Mouse (Mus musculus): ENCODE measurements around the gene Defb36. TPM values are rescaled to one million over a fixed set of nuclear protein-coding genes. Genes with fewer than 3 reads are reported as not detected.

The Defb36 gene
- not detected for total RNA-seq (2021)

DNA sequence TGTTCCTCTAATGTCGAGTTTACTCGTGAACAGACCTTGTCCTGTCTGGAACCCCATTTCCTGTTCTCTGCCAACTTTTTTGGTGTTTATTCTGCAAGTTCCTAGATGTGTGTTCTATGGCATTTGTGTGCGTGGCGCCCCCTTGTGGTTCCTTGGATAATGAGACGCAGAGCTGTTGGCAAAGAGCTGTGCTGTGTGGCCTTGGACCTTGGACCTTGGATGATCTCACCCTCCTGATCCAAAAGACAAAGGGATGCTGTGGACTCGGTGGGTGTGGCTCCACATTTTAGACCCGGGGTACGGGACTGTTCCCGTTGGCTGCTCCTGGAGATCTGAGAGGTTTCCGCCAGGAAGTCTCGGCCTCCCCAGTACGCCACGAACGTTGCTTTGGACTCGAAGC, at the start of gene Defb36:
Defb36 (plus strand) TSS at position 271 of the 400 bp plus-strand sequence.
- intact Hi-C loops (cut with DNase I): no loop called here
- no peak for DNase-seq (ENCODE audit: extremely low spot score in 1 of 2, low spot score in 2 of 2)

DNA sequence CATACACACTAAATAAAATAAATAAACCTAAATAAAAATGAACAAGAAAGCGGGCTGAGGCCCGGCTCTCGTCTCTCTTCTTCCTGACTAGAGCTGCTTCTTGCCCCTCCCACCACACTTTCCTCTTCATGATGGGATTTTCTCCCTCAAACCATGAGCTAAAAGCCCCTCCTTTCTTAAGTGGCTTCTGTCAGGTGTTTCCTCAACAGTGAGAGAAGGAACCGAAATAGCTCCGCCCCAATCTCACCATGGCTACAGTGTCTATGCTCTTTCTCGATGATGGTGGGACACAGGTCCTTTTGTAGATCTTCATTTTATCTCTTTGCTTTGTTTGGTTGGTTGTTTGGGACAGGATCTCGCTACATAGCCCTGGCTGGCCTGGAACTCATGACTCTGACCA, 47.5 kb upstream of the Defb36 start:
- no peak for DNase-seq (ENCODE audit: extremely low spot score in 1 of 2, low spot score in 2 of 2)
- intact Hi-C loops (cut with DNase I): no loop called here

DNA sequence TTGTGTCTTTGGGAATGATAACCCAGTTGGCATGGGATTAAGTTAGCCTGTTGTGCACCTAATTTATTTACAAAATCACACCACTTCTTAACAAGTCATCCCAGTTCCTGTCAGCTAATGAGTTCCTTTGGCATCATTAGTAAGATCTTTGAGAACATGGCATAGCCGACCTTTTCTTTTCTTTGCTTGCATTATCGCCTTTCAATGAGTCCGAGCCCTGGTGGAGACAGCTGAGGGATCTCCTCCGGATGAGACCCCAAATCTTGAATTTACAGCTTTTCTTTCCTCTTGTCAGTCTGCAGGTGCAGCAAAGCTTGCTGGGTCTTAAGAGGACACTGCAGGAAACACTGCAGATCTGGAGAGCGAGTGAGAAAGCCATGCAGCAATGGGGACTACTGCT, 35.1 kb upstream of the Defb36 start, which contains the start of gene Gm17416:
Gm17416 (plus strand) TSS at position 301 of the 400 bp plus-strand sequence.
- intact Hi-C loops (cut with DNase I): no loop called here
- no peak for DNase-seq (ENCODE audit: extremely low spot score in 1 of 2, low spot score in 2 of 2)

DNA sequence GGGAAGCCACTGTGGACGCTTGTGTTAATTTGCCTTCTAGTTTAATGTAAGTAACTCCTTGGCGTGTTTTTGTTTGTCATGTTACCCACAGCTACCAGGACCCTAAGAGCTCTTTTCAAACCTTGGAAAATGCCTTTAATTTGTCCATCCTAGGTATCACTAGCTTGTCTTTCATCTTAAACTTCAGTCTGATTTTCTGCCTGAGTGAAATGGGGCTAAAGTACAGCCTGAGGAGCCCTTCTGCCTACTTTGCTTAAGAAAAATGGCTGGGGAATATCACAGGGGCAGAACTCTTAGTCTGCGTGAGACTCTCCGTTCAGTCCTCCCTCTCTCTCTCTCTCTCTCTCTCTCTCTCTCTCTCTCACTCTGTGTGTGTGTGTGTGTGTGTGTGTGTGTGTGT, 34.2 kb upstream of the Defb36 start:
- intact Hi-C loops (cut with DNase I): no loop called here
- no peak for DNase-seq (ENCODE audit: extremely low spot score in 1 of 2, low spot score in 2 of 2)

DNA sequence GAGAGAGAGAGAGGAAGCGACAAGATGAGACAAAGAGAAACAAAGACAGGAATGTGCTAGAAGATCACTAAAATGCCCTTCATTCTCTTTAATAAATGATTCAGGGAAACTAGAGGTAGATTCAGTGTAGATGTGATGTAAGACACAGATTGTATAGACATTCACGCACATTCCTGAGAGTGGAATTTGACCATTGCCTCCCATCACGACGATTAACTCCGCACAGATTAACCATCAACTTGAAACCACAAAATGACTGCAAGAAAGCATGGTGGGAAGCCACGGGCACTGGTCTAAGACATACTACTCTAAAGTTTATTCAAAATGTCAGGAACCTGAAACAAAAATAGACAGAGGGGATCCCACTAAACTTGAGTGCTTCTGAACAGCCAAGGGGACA, 33.8 kb upstream of the Defb36 start:
- no peak for DNase-seq (ENCODE audit: extremely low spot score in 1 of 2, low spot score in 2 of 2)
- intact Hi-C loops (cut with DNase I): no loop called here

DNA sequence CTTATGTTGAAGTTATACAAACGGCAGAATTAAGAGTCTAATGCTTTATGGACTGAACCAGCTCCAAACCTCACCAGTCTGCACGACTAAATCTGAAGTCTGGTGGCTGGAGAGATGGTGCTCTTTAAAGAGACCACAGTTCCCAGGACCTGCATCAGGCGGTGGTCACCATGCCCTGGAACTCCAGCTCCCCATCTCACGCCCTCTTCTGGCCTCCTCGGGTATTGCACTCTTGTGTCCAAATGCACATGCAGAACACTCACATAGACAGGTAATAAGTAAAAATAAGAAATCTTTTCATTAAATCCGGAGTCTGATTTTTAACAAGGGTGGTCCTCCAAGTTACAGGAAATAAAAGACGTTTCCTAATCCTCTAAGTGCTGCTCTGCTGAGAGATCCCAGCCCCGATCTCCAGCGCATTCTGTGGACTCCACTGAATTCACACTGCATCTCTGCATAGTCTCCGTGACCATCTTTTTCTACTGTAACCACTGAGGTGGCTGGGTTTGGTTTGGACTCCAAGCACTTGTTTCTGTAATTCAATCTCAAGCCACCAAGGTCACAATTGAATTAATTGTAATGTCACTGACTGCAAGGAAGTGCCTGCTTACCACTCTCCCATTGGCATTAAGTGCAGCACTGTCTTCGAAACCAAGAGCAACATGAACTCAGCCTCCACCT, 31.9 kb upstream of the Defb36 start, which contains the start of gene Defb21:
Defb21 (plus strand) TSS at position 631 of the 681 bp plus-strand sequence.
- intact Hi-C loops (cut with DNase I): no loop called here

DNA sequence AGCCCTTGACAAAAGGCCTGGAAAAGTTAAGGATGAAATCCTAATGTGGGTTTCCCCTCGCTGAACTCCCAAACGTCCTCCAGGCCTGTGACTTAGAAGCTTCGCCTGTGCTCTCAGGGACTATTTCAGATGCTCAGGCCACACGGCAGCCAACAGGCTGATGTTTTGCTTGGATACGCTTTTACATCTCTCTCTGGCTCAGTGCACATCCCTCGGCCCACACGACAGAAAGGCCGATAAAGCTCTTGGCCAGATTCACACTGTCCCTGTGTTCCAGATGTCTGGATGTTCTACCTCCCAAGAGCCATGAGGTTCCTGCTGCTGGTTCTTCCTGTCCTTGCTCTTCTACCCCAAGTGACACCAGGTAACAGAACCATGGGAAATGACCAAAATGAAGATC, 30.6 kb upstream of the Defb36 start:
- no peak for DNase-seq (ENCODE audit: extremely low spot score in 1 of 2, low spot score in 2 of 2)
- intact Hi-C loops (cut with DNase I): no loop called here

More for the DNA sequence above, 31.9 kb upstream of the Defb36 start, which contains the start of gene Defb21:
- DNase-seq (ENCODE audit: extremely low spot score in 1 of 2, low spot score in 2 of 2): no peak

DNA sequence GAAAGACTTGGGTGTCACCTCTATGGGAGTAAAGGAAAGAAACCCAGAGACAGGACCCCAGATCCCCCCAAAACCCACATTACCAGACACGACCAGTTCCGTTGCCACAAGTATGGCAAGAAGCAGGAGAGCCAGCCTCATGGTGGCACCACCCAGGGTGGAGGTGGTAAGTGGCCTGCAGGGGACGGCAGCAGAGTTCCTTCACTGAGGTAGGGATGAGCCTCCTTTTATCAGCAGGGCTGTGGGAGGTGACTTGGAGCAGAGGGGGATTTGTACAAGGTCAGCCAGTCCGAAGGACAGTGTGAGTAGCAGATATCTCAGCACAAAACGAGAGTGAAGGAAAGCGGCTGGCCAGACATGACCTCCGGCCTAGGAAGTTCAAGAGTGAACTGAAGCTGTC, 24.0 kb upstream of the Defb36 start, which contains the start of gene Defb19:
Defb19 (minus strand) TSS at position 206 of the 400 bp plus-strand sequence.
- intact Hi-C loops (cut with DNase I): no loop called here

DNA sequence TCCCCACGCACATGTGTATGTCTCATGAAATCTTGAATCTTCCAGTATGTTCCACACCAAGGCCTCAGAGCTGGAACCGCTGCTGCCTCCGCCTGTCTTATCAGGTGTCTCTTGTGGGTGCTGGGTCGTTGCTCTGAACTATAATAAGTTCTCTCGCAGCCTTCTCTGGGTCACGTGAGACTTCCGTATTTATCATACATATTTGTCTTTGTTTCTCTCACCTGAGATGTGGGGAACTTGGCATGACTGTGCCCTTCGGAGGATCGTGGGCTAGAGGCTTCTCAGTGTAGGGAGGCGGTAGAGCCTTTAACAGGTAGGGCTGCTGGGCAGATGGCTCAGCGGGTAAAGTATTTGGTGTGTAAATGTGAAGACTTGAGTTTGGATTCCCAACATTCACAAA, 23.5 kb upstream of the Defb36 start:
- intact Hi-C loops (cut with DNase I): no loop called here
- DNase-seq (ENCODE audit: extremely low spot score in 1 of 2, low spot score in 2 of 2): no peak

More for the DNA sequence above, 24.0 kb upstream of the Defb36 start, which contains the start of gene Defb19:
- no peak for DNase-seq (ENCODE audit: extremely low spot score in 1 of 2, low spot score in 2 of 2)

DNA sequence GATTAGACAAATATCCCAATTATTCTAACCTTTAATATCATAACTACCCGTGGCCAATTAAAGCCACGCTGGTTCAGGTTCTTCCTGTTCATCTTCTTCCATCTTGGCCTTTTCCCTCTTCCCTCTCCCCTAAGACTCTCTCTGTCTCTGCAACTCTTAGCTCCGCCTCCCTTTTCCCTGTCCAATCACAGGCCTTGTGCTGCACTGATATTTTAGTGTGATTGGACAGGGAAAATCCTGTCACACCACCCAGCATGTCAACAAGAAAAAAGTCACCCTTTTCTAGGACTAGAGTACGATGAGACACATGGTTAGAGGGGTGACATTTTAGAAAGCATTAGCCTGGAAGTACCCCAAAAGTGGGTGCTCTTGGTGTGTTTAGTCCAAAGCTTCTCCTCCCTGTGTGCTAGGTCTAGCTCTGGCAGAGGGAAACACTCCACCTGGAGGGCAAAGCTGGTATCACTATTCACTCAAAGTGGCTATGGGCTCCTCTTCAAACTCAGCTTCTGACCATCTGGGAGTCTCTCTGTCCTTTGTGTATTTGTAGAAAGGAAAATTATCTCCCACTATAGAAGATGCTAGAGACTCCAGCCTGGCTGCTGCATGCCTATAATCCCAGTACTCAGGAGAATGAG, 17.1 kb upstream of the Defb36 start:
- no peak for DNase-seq (ENCODE audit: extremely low spot score in 1 of 2, low spot score in 2 of 2)
- intact Hi-C loops (cut with DNase I): no loop called here

DNA sequence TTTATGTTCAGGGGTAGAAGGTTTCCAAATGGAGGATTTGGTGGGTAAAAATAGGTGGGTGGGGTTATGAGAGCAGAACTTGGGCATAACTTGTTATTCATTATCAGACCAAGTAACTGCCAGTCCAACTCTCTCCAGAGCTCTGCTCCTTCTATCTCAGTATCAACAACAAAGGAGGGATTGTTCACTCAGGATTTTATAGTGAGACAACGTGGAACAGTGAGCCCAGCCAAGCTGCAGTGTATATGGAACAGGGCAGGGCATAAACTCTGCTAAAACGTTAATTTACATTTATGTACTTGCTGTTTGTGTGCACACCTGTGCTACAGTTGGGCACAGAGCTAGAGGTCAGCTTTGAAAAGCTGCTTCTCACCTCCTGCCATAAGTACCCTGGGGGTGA, 15.7 kb upstream of the Defb36 start:
- intact Hi-C loops (cut with DNase I): no loop called here
- no peak for DNase-seq (ENCODE audit: extremely low spot score in 1 of 2, low spot score in 2 of 2)

DNA sequence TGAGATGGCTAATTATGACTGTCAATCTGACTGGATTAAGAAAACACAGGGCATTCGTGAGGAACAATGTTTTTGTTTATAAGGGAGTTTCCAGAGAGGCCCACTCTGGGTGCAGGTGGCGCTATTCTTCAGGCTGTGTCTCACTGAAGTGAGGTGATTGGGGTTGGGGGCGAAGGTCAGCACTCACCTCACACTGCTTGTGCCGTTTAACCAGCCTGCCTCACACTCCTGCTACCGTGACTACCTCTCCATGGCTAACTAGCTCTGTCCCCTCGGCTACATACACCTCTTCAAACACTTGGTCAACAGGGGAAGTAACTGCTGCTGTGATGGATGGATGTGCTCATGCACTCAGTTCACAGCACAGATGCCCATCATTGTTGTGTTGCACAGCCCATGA, 15.1 kb upstream of the Defb36 start:
- no peak for DNase-seq (ENCODE audit: extremely low spot score in 1 of 2, low spot score in 2 of 2)
- intact Hi-C loops (cut with DNase I): no loop called here

DNA sequence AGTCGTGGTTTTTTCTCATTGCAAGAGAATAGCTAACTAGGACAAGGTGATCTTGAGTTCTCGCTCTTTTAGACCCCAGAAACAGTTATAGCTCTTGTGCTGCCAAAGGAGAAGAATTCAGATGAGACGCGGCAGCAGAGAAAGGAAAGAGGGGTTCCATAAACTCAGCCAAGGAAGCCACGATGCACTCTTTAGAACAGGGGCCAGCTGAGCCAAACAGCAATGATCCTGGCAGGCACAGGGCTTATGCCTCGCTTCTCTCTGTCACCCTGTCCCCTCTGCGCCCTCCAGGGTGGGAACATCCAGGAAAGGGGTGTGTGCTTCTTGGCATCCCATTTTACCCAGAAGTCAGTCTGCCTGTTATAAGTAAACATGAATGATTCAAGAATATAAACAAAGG, 4.8 kb upstream of the Defb36 start, which contains the start of gene Defb45:
Defb45 (minus strand) TSS at position 101 of the 400 bp plus-strand sequence.
- no peak for DNase-seq (ENCODE audit: extremely low spot score in 1 of 2, low spot score in 2 of 2)
- intact Hi-C loops (cut with DNase I): no loop called here

DNA sequence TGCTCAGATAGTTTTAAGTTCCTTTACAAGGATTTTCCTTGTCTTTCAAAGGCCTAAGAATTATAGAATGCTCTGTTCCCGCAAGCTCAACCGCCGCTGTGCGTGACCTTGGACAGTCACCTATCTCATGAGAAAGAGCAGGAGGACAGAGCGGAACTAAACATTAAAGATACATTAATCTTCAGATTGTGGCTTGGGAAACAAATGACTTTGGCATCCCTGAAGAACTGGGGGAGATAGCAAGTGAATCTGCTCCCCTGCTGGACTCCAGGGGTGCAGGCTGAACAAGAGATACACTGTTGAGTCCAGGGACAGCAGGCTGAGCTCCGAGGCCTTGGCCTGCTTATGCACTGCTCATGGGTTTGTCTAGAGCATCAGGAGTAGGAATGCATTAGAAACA, 4.1 kb upstream of the Defb36 start:
- no peak for DNase-seq (ENCODE audit: extremely low spot score in 1 of 2, low spot score in 2 of 2)
- intact Hi-C loops (cut with DNase I): no loop called here

DNA sequence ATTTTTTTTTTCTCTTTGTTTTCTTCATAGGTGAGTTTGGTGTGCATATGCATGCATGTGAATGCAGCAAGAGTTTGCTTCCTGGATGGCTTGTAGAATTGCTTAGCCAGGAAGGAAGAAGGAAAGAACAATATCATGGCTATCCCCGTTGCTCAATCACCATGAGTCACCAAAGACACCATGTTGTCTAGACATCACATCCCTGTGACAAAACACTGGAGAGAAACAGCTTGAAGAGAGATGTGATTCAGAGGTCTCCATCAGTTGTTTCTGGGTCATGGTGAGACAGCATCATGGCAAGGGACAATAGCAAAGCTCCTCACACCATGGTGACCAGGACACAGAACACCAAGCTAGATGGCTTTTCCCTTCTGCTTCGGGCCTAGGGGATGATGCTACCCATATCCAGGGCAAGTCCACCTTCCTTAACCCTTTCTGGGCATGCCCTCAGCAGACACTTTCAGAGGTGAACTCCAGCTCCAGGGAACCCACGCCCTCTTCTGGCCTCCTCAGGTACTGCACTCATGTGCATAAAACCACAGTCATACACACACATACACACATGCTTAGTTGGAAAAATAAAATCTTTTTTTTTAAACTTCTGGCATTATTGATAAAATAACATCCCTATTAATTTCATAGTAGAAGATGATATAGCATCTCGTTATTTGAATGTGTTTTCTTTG, 2.7 kb upstream of the Defb36 start:
- intact Hi-C loops (cut with DNase I): no loop called here
- DNase-seq (ENCODE audit: extremely low spot score in 1 of 2, low spot score in 2 of 2): no peak

DNA sequence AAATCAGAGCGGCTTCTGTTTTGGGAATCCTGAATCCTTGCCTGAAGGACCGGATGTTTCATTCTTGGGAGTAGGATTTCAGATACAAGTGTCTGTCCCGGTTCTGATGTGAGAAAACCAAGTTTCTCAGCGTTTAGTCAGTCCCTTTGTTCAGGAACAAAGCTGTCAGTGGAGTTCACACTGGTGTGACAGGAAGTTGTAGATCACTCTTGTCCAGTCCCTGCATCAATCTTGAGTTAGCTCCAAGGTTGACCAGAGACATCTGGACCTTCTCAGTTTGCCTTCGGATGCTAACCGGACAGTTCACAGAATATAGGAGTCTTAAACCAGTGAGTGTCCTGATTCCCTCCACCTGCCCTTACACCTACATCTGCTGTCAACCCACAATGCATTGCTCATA, 3.6 kb downstream of the Defb36 start:
- no peak for DNase-seq (ENCODE audit: extremely low spot score in 1 of 2, low spot score in 2 of 2)
- intact Hi-C loops (cut with DNase I): no loop called here

DNA sequence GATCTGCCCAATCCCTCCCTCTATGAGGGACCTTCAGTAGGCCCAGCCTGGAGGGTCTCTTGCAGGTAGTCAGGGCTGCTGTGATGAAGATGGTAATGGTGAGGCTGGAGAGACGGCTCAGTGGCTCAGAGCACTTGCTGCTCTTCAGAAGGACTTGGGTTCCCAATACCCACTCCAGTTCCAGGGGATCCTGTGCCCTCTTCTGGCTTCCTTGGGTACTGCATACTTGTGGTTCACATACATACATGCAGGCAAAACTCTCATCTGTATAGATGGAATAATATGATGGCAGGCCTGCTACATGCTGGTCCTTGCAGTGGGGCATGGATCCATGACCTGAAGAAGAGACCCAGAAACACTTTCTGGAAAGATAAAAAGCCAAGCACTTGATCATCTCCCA, 4.6 kb downstream of the Defb36 start:
- intact Hi-C loops (cut with DNase I): no loop called here

DNA sequence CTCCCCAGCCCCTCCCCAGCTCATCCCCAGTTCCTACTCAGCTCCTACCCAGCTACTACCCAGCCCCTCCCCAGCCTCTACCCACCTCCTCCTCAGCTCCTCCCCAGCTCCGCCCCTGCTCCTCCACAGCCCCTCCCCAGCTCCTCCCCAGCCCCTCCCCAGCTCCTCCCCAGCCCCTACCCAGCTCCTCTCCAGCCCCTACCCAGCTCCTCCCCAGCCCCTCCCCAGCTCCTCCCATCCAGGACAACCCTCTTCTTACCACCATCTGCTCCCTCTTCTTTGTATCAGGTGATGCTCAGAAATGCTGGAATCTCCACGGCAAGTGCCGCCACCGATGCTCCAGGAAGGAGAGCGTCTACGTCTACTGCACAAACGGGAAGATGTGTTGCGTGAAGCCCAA, 8.1 kb downstream of the Defb36 start:
- DNase-seq (ENCODE audit: extremely low spot score in 1 of 2, low spot score in 2 of 2): peak in 1 of 2 experiments; percentile 45
- intact Hi-C loops (cut with DNase I): loop anchor here (10.0 kb wide), 1 partner anchor 223 kb away; the partner anchor contains the start of gene Bcl2l1

More for the DNA sequence above, 4.6 kb downstream of the Defb36 start:
- DNase-seq (ENCODE audit: extremely low spot score in 1 of 2, low spot score in 2 of 2): no peak

DNA sequence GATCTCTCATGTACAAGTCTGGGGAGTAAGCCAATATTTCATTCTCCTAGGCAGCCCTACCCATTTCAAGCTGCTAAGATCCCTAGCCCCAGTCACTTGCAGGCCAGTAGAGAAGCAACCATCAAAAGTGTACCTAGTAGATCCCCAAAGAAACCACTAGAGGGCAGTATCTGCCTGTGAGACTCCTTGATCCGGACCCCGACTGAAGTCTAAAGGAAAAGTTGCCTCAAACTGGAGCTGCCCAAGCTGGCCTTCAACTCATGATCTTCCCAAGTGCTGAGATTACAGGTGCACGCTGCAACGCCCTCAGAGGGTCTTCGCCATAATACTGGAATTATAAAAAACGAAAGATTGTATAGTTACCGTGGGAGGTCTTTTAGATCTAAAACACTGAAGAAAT, 11.4 kb downstream of the Defb36 start:
- peak; percentile 31 to 78 for DNase-seq (ENCODE audit: extremely low spot score in 1 of 2, low spot score in 2 of 2)
- intact Hi-C loops (cut with DNase I): loop anchor here (2.0 to 10.0 kb wide), 3 partner anchors 42 to 219 kb away; partner anchors contain the start of gene Bcl2l1

Data from left cerebral cortex, postnatal 10 days (tissue).